Mouse (Mus musculus) right cerebral cortex, postnatal 36 days (tissue): ENCODE measurements around the gene Adgrf5.
"Not testable (repeated sequence)": the region's sequence is repeated elsewhere in the genome, so short reads cannot be mapped to it uniquely, and the experiment has no call there.

Source experiments
- DNase-seq, 2 experiments: peaks; one replicate each; pipeline ENCODE4 v3.0.0; 2022; ENCODE audit warnings: low spot score in 2 of 2, mixed read lengths in 1 of 2

The Adgrf5 gene

DNA sequence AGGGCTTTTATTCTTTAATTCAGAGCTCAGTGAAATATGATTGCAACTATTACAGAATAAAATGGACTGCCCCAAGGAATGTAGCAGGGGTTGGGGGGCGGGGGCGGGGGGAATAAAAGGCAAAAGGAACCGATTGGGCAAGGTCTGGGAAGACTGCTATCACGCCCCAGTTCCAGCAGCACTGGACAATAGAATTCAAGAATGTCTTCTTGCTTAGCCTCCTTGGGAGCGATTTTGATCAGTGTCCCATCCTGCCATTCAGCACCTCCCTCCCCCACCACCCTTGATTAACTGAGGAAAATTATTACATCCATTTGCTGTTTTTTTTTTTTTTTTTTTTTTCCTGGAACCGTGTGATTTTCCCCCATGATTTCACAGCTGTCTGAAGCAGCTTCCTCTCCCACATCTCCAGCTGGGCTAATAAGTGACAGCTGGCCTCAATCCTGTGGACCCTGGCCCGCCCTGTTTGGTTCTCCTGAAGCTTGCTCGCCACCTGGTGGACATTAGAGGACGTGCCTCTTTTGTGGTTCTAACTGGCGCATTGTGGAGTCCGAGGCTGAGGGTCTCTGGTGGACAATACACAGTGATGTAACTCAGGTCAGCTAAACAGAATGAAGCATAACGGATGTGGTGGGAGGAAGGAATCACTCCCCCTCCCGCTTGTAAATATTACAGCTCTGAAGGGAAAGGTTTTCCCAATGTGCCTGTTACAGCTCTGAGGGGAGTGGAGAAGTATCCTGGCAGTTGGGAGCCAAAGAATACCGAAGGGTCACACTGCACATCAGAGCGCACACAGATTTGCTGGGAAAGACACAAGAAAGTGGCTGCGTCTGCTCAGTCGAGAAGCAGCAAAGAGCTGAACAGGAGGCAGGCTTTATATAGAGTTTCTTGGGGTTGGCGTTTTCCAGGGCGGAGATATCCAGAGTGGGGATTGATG is 100.3 kb downstream of the Adgrf5 start:
- DNase-seq: peak; percentile 20 to 28

DNA sequence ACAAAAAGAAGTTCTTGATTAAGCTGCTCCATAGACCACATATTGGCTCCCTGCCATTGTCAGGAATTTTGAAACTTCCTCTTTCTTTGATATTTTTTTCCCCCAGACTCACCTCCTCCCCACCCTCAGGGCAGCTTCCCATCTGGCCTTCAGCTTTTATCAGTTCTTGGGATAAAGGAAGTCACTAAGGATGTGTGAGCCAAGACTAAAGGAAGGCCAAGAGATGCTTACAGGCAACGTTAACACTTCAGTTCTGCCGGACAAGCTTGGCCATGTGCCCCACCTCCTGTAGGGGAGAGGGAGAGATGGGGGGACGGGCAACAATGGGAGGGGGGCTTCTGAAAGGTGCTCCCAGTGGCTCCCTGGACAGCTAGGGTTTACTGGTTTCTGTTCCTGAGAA is 109.8 kb downstream of the Adgrf5 start:
- no peak for DNase-seq

DNA sequence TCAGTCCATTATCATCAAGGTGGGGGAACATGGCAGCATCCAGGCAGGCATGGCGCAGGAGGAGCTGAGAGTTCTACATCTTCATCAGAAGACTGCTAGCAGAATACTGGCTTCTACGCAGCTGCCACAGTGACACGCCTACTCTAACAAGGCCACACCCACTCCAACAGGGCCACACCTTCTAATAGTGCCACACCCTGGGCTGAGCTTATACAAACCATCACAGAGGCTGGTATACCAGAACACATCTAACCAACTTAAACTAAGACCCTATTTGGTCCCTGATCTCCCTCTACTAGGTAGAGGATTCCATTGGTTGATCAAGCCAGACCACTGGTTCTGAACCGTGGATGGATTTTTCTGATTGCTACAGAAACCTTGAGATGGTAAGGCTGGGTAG is 112.3 kb downstream of the Adgrf5 start:
- DNase-seq: no peak

DNA sequence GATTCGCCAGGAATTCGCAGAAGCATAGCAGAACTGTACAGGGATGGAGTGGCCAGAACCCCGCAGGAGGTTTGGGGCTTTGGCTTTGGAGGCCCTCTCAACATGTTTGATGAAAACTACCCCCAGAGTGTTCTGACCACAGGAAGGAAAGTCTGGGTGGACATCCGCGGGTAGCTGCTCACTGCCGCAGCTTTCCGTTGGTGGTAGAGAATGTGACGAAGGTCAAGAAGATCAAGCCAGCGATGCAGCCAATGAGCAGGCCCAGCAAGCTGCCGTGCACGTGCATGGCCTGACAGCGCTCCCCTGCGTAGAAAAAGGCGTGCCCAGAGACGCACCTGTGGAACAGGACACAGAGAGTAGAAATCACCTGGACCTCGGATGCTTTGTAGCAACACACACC is 114.5 kb downstream of the Adgrf5 start:
- DNase-seq: no peak

DNA sequence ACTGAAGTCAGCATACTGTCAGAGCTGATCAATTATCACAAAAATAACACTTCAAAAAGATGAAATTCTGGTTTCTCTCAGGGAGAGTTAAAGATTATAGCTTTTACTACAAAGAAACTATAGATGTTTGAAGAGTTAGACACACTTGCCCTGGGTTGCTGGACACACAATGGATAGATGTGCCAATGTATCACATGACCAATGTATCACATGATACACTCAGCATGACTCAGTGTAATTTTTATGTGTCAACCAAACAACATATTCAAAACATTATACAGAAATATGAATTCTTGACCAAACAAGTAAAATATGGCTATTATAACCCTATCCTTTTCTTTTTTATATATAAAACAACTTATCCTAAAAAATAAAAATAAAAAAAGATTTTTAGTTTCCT is 117.4 kb downstream of the Adgrf5 start:
- no peak for DNase-seq

DNA sequence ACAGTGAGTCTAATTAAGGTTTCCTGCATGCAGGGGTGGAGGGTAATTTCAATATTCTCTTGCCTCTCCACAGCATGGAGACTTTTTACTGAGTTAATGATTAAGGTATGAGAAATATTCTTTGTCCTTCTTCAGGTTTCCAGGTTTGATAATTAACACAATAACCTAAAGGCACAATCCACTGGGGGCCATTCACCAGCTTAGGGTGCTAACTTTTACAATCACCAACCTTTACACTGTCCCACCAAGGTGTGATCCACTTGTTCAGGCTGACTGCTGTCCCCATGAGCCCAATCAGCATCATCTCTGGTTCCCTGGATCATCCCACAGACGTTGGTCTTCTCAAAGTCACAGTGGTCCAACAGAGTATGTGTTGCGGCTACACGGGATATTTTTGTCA is 125.7 kb downstream of the Adgrf5 start:
- DNase-seq: no peak

DNA sequence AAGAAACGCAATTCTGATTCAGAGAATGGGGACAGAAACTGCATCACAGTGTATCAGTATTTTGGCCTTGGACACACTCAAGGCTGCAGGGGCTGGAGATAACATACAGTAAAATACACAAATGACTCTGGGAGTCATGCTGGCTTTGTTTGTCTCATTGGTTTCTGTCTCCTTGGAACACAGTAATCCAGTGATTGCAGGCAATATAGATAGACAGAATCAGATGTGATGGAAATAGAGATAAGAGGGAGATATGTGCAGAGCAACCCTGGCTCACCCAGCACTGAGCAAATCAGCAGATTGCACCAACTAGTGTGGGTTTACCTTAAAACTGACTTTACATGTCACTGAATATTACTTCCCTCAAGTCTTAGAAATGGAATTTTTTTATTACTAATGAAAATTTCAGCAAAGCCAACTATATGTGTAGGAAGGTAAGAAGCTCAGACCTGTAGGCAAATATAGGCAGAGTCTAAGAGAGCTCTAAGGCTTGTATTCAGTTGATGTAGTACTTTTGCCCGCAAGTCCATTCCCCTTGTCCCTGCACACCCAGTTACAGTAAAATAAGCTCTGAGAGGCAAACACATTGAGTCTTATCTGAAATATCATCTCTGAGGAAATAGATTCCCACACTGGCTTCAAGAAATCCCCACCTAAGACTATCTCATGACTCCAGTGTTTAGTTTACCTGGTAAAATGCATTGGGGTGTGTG is 128.3 kb downstream of the Adgrf5 start:
- DNase-seq: no peak

DNA sequence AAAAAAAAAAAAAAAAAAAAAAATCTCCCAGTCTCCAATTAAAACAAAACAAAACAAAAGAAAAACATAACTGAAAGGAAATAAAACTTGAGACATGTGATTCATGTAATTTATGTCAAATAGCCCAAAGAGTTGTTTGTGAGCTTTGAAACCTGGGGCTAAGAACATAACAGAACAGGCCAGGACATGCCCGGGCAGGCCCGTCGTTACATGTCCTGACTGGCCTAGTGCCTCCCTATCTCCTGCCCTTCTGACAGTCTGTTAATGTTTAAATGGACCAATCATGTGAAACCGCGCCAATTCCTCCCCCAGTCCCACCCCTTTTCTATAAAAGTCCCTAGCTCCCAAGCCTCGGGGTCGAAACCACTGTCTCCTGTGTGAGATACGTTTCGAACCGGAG is 130.1 kb downstream of the Adgrf5 start:
- not testable (repeated sequence) for DNase-seq

DNA sequence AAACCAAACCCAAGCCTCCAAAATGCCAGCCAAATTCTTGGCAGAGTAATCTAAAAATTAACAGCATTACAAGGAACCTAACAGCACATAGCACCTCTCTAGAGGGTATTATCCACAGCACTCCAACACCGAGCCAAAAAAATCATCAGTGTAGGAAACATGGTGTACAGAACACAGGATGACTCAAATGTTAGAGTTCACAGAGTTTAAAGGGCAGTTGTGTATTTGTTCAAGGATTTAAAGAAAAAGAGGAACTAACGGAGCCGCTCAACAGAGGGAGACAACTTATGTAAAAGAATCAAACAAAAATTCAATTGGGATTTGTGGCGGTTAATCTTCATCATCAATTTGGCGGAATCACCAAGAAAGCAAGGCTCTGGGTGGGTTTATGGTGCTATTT is 135.3 kb downstream of the Adgrf5 start:
- no peak for DNase-seq

DNA sequence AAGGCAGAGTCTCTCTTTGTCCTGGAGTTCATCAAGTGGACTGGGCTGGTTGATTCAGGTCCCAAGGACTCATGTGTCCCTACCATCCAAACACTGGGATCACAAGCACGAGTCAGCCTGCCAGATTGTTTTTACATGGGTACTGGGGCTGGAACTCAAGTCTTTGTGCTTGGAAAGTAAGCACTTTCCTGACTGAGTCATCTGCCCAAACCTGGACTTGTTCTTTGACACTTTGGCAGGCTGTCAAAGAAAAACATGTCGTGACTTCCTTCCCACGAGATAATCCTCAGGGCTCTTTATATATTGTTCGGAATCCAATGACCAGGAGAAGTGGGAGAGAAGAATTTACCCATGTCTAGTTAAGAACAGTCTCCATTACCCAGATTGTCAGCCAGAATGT is 137.3 kb downstream of the Adgrf5 start:
- DNase-seq: no peak

DNA sequence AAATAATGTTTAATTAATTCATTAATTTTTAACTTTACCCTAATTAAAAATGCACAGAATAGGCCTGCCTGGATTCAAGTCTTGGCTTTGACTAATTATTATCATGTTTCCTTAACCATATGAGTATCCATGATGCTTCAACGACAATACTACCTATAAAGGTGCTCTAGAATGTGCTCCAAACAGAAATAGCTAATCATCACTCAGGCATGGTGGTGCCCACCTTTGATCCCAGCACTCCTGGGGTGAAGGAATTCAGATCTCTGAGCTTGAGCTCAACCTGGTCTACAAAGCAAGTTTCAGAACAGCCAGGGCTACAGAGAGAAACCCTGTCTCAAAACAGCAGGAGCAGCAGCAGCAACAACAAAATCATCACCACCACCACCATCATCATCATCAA is 140.3 kb downstream of the Adgrf5 start:
- no peak for DNase-seq

DNA sequence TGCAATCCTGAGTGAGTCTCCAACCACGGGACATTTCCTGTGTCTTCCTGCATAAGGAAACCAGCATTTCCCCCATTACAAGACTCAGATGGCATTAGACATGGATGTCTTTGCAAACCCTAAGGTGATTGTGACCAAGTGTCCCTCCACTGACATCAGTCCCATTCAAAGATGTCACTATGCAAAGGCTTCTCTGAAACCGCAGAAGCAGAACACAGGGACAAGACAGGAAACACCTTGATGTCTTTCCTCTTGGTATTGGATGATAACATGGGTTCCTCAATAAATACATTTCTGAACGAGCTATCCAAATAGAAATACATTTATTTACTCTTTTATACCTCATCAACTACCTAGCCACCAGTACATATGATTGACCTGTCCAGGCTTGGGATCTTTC is 141.0 kb downstream of the Adgrf5 start:
- DNase-seq: no peak

DNA sequence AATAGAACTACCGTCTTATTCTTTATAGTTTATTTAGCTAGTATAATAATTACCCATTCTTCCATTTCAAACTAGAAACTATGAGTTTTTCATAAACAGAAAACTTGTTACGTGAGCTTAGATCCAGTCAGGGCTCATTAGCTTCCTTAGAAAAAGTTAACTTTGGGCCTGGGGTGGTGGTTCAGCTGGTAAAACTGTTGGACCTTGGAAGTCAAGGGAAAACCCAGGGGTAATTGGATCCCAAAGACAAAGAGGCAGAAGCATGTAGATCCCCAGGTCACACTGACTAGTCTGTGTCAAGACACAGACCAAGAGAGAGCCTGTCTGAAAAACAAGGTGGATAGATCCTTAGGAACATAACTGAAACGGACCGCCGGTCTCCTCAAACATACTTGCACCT is 141.4 kb downstream of the Adgrf5 start:
- no peak for DNase-seq

DNA sequence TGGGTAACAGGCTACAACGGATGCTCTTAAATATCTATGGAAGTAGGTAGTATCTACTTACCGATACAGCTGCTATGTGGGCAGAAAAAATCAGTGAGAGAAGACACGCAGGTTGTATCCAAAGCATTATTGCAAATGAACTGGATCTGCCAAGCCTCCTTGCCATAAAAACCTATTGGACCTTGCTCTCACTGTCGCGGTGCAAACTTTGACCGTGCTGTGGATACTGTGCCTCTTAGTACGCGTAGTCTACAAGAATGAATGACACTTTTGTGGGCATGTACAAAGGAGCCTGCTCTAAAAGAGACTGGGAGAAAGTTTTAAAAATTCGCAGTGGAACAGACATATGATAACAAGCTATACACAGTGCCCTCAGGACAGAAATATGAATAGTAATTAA is 142.3 kb downstream of the Adgrf5 start, which contains the start of gene Mep1a:
Gene Mep1a (minus strand): TSS at position 221 of the 400 bp plus-strand sequence.
- no peak for DNase-seq

DNA sequence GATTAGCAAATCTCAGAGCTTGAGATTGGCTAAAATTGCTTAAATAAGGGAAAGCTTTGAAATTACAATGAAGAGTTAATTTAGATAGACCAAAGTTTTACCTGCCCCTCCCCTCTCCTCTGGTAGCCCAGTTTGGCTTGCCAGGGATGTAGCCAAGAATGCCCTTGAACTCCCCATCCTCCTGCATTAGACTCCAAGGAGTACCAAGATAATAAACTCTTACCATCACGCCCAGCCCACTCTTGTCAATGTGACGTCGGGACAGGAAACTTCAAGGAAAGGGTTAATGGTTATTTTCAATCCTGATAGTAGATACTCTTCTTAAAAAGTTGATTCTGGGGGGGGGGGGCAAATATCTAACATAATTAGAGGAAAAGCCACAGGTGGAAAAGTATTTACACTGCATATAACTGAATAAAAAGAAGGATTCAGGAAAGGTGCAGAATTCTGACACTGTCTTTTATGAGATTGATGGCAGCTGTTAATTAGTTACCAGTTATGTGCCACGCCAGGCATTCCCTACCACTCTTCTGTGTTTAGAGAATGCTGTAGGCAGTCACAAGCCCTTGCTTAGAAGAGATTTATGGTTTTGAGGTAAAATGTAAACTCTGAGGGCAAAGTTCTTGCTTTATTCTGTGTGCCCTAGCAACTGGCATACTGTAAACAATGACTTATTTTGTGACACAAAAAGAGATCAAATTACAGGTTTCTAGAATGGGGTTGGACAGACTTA is 143.8 kb downstream of the Adgrf5 start:
- no peak for DNase-seq

DNA sequence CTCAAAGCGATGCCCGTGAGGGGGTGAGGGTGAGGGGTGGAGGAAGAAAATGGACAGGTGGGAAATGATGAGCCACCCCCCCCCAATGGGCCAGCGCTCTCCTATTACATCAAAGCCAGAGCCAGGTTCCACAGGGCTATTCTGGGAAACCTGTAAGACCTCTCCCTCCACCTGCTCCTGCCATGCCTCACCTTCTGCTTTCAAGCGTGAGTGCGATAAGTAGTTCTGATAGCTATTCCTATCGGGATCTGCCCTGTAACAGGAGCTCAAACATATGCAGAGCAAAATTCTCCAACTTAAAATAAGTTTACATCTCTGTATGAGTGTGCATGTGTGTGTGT is 144.3 kb downstream of the Adgrf5 start:
- no peak for DNase-seq
